Mouse (Mus musculus) Patski (cell line): ENCODE data around the gene Raly. TPM values are rescaled to one million over a fixed set of nuclear protein-coding genes. Genes with fewer than 3 reads are reported as not detected.
A peak's percentile ranks its signal among the peaks of the same experiment; 100 is the strongest.

Experiments used
- ATAC-seq: fragments of 100-300 bp; one replicate; pipeline ENCODE4 v1.8.0; 2021
- CTCF ChIA-PET: fragments of 350-600 bp; sonication (Branson Sonifier 250); formaldehyde crosslinking; loops from one replicate; lab custom pipeline; 2022; ENCODE audit warnings: inconsistent platforms; lab: Charles Lee
- POLR2A ChIA-PET: fragments of 350-600 bp; sonication (Branson Sonifier 250); formaldehyde crosslinking; loops from one replicate; lab custom pipeline; 2022; ENCODE audit warnings: antibody characterized with exemption, inconsistent platforms; lab: Charles Lee
- DNase-seq: peaks from one replicate; pipeline ENCODE4 v3.0.0-alpha.2; 2011; ENCODE audit warnings: low read depth, low spot score
- H3K27me3 ChIP-seq: fragments of 371-371 bp; one replicate; pipeline ENCODE4 v1.5.1; 2021
- CTCF ChIP-seq: fragments of 100-300 bp; IDR thresholded peaks from one replicate; pipeline ENCODE4 v1.5.1; 2021
- in situ Hi-C: fragments of 300-500 bp; cut with MboI; formaldehyde crosslinking; loops from 3 replicates; pipeline ENCODE4 v1.11.1; 2018; ENCODE audit warnings: low pct_unique_long_range_greater_than_20kb, mixed read lengths
- polyA plus RNA-seq: library from polyadenylated mRNA; unstranded; gene quantifications from one replicate; pipeline ENCODE4 v1.2.3, GENCODE M21; 2021

The Raly gene
- polyA plus RNA-seq, 1 experiment from 2014 or later, result 237 TPM

DNA sequence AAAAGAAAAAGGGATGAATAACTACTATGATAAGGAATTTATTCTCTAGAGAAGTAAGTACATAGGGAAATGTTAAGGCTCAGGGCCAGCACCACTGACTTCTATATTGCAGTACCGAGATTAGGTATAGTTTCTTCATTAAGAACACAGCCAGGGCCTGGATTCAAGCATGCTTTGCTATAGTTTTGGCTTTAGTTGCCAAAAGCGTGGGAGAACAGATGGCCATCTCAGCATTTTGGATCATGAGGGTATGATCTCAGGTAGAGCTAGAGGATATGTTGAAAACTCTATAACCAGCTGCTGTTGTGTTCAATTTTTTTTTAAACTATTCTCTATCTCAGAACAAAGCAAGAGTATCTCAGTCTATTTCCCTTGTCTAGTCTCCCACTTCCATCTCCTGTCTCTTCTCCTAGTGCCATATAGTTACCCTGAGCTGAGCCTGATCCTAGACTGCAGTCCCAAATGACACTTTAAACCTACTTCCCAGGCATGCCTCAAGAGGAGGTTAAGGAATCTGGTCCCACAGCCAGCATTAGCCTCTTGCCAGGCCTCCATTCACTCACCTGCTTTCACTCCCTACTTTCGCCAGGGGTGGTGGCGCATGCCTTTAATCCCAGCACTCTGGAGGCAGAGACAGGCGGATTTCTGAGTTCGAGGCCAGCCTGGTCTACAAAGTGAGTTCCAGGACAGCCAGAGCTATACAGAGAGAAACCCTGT, 43.4 kb downstream of the Raly start:
- in situ Hi-C loops, result no loop called here
- no peak for ATAC-seq
- ChIA-PET POLR2A (no interaction called here), CTCF (interaction anchor here (1.1 to 1.2 kb wide), 3 partner anchors 9 to 69 kb away, joined by 3 read pairs; no protein-coding TSS in a partner anchor)
- no peaks in the 10 kb centered on the region for H3K27me3 ChIP-seq
- DNase-seq, result no peak
- TF ChIP-seq CTCF, result no peak

GRCm38 (mm10) chr2:154836537-154836936, 45.6 kb downstream of the Raly start:
- in situ Hi-C loops, result no loop called here
- CTCF ChIA-PET, result interaction anchor here (1.0 to 1.7 kb wide), 3 partner anchors 10 to 12 kb away, joined by 3 to 4 read pairs (median 4); no protein-coding TSS in a partner anchor
- H3K27me3 ChIP-seq, result no peaks in the 10 kb centered on the region
- no peak for TF ChIP-seq CTCF
- DNase-seq, result no peak
- ATAC-seq, result no peak
- POLR2A ChIA-PET, result interaction anchor here (1.1 kb wide), 1 partner anchor 8 kb away, joined by 4 read pairs; no protein-coding TSS in a partner anchor

- CTCF ChIA-PET, result interaction anchor here (1.0 to 3.6 kb wide), 3 partner anchors 11 to 135 kb away, joined by 3 to 12 read pairs (median 4); no protein-coding TSS in a partner anchor
- no peak for DNase-seq
- TF ChIP-seq CTCF, result no peak
- no peaks in the 10 kb centered on the region for H3K27me3 ChIP-seq
- ATAC-seq, result no peak
- POLR2A ChIA-PET, result no interaction called here
- in situ Hi-C loops, result no loop called here
These were observed 57.2 kb downstream of the Raly start for GRCm38 (mm10) chr2:154848086-154848485.

DNA sequence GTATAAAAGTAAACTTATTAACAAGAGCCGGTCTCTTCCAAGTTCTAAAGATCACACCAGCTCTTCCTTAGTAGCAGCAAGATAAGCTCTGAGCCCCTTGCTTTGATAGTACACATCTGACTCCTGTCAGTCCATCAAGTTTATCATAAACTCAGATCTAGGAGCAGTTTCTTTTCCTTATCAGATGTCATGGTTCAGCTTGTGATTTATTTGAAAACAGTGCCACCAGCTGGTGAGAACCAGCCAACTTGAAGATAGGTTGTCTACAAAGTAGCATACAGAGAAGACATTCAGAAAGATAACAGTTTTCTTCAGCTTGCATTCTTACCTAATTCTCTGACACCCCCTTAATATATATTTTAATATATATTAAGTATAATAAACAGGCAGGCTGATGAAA, 64.5 kb downstream of the Raly start:
- ATAC-seq, result no peak
- ChIA-PET POLR2A (interaction anchor here (0.7 to 1.0 kb wide), 2 partner anchors 61 to 145 kb away, joined by 3 to 4 read pairs; no protein-coding TSS in a partner anchor), CTCF (interaction anchor here (0.8 to 2.5 kb wide), 8 partner anchors 9 to 153 kb away, joined by 3 to 21 read pairs (median 4); no protein-coding TSS in a partner anchor)
- in situ Hi-C loops, result loop anchor here (5.0 to 10.0 kb wide), 2 partner anchors 89 to 148 kb away; no protein-coding TSS in a partner anchor
- DNase-seq, result peak; percentile 15
- H3K27me3 ChIP-seq, result no peaks in the 10 kb centered on the region
- peak; percentile 57 for TF ChIP-seq CTCF

GRCm38 (mm10) chr2:154863672-154864071, 72.8 kb downstream of the Raly start:
- ChIA-PET CTCF (interaction anchor here (0.8 to 1.4 kb wide), 5 partner anchors 9 to 151 kb away, joined by 3 to 4 read pairs (median 4); no protein-coding TSS in a partner anchor), POLR2A (interaction anchor here (0.7 kb wide), 1 partner anchor 79 kb away, joined by 9 read pairs; no protein-coding TSS in a partner anchor)
- no peaks in the 10 kb centered on the region for H3K27me3 ChIP-seq
- no peak for TF ChIP-seq CTCF
- ATAC-seq (no peak), DNase-seq (no peak)
- in situ Hi-C loops, result no loop called here

GRCm38 (mm10) chr2:154865696-154866095, 74.8 kb downstream of the Raly start:
- CTCF ChIA-PET, result no interaction called here
- POLR2A ChIA-PET, result no interaction called here
- no peak for TF ChIP-seq CTCF
- in situ Hi-C loops, result no loop called here
- ATAC-seq (no peak), DNase-seq (no peak)
- H3K27me3 ChIP-seq, result no peaks in the 10 kb centered on the region

GRCm38 (mm10) chr2:154868106-154868505, 77.2 kb downstream of the Raly start:
- TF ChIP-seq CTCF, result no peak
- ATAC-seq (no peak), DNase-seq (no peak)
- ChIA-PET CTCF (interaction anchor here (1.1 to 1.3 kb wide), 2 partner anchors 10 to 14 kb away, joined by 3 to 5 read pairs; no protein-coding TSS in a partner anchor), POLR2A (interaction anchor here (0.9 kb wide), 1 partner anchor 78 kb away, joined by 3 read pairs; the partner anchor contains the start of gene Raly)
- H3K27me3 ChIP-seq, result no peaks in the 10 kb centered on the region
- in situ Hi-C loops, result no loop called here

- DNase-seq (no peak), ATAC-seq (no peak)
- TF ChIP-seq CTCF, result no peak
- in situ Hi-C loops, result no loop called here
- CTCF ChIA-PET, result interaction anchor here (1.0 kb wide), 1 partner anchor 24 kb away, joined by 4 read pairs; no protein-coding TSS in a partner anchor
- POLR2A ChIA-PET, result no interaction called here
- no peaks in the 10 kb centered on the region for H3K27me3 ChIP-seq
These were observed 79.2 kb downstream of the Raly start for GRCm38 (mm10) chr2:154869954-154870641.

DNA sequence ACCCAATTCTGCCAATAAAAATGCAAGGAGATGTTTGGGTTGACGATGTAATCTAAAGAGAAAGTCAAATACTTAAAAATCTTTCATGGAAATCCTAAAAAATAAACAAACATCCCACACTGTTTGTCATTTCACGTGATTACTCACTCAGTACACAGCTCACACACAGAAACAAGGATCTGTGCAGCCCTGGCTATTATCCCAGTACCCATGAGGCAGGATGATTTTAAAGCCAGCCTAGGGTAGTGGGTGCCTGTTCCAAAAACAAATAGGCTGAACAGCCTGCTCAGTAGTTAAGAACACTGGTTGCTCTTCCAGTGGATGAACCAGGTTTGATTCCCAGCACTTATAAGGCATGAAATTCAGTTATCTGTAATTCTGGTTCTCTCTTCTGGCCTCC, 85.7 kb downstream of the Raly start:
- in situ Hi-C loops, result no loop called here
- no peak for DNase-seq
- no peak for ATAC-seq
- no peaks in the 10 kb centered on the region for H3K27me3 ChIP-seq
- POLR2A ChIA-PET, result interaction anchor here (0.6 kb wide), 1 partner anchor 87 kb away, joined by 6 read pairs; no protein-coding TSS in a partner anchor
- CTCF ChIA-PET, result interaction anchor here (1.2 to 1.4 kb wide), 2 partner anchors 9 to 13 kb away, joined by 3 to 4 read pairs; no protein-coding TSS in a partner anchor
- TF ChIP-seq CTCF, result no peak

DNA sequence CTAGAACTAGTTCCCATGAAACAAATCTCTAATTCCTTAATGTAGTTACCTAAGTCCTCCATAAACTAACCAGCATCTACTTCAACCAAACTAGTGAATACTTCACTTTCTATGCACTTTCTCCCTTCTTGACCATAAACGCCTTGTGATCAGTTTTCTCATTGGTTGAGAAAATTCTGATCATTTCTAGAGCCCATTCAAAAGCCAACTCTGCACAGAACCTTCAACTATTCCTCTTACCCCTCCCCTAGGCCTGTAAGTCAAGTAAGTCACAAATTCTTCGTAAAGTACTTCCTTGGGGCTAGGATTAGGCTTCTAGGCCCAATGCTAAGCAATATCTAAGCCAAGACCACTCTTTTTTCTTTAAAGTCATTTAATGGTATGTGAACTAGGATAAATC, 100.7 kb downstream of the Raly start:
- in situ Hi-C loops, result no loop called here
- ChIA-PET POLR2A (interaction anchor here (0.9 kb wide), 1 partner anchor 32 kb away, joined by 3 read pairs; no protein-coding TSS in a partner anchor), CTCF (no interaction called here)

More for the DNA sequence above, 100.7 kb downstream of the Raly start:
- ATAC-seq (no peak), DNase-seq (no peak)
- TF ChIP-seq CTCF, result no peak
- H3K27me3 ChIP-seq, result no peaks in the 10 kb centered on the region
